Mouse (Mus musculus): ENCODE data around the gene Gm26657. TPM values are rescaled to one million over a fixed set of nuclear protein-coding genes. Genes with fewer than 3 reads are reported as not detected.

The Gm26657 gene
- total and polyA plus RNA-seq, 3 experiments: not detected

GRCm38 (mm10) chr4:56717932-56718331 is 21.9 kb upstream of the Gm26657 start:
- TF ChIP-seq EP300 (IDR thresholded peaks at IDR 0.05; ENCODE audit: insufficient read depth, low read depth, low read length): no peak
- Histone ChIP-seq H3K36me3 (ENCODE audit: control insufficient read depth, insufficient read depth, low read length) (no peaks in the 10 kb centered on the region), H3K9ac (ENCODE audit: low read depth, low read length) (no peak overlapping the region), H3K4me1 (ENCODE audit: control insufficient read depth, insufficient read depth, low read length) (peaks cover 1% of the 10 kb centered on the region; the same call in 1 of the 2 replicates), H3K79me2 (replicated peaks; ENCODE audit: control insufficient read depth, insufficient read depth, low read length) (no peaks in the 10 kb centered on the region), H3K4me3 (no peak overlapping the region), H3K27ac (no peak overlapping the region), H3K27me3 (ENCODE audit: control insufficient read depth, insufficient read depth, low read length) (no peaks in the 10 kb centered on the region)
- intact Hi-C loops (cut with DNase I): no loop called here
- 91% methylated on average over 3 of the region's 3 CpGs for WGBS
- DNase-seq: no peak

- TF ChIP-seq EP300 (IDR thresholded peaks at IDR 0.05; ENCODE audit: insufficient read depth, low read depth, low read length) (no peak), POLR2A (IDR thresholded peaks at IDR 0.05; ENCODE audit: insufficient read depth, low read depth, low read length) (no peak)
- Histone ChIP-seq H3K79me2 (replicated peaks; ENCODE audit: control insufficient read depth, insufficient read depth, low read length) (no peaks in the 10 kb centered on the region), H3K9ac (ENCODE audit: low read depth, low read length) (no peak overlapping the region), H3K27me3 (ENCODE audit: control insufficient read depth, insufficient read depth, low read length) (no peaks in the 10 kb centered on the region), H3K36me3 (ENCODE audit: control insufficient read depth, insufficient read depth, low read length) (no peaks in the 10 kb centered on the region), H3K27ac (peak overlapping the region; percentile 73), H3K4me3 (no peak overlapping the region), H3K4me1 (ENCODE audit: control insufficient read depth, insufficient read depth, low read length) (peaks cover 1% of the 10 kb centered on the region; the same call in 1 of the 2 replicates)
- WGBS: 55% methylated on average over 12 of the region's 12 CpGs
- no peak for DNase-seq
- intact Hi-C loops (cut with DNase I): no loop called here
Measured at GRCm38 (mm10) chr4:56718573-56719442, 21.1 kb upstream of the Gm26657 start.

- H3K4me3 ChIP-seq: no peak overlapping the region
- peaks cover 1% of the 10 kb centered on the region; the same call in 1 of the 2 replicates for H3K4me1 ChIP-seq (ENCODE audit: control insufficient read depth, insufficient read depth, low read length)
- no peaks in the 10 kb centered on the region for H3K79me2 ChIP-seq (replicated peaks; ENCODE audit: control insufficient read depth, insufficient read depth, low read length)
- H3K27ac ChIP-seq: peak overlapping the region; percentile 73
- H3K27me3 ChIP-seq (ENCODE audit: control insufficient read depth, insufficient read depth, low read length): no peaks in the 10 kb centered on the region
- TF ChIP-seq EP300 (IDR thresholded peaks at IDR 0.05; ENCODE audit: insufficient read depth, low read depth, low read length) (0 out of 2 replicates have a peak, but pooled peaks have one; percentile 26), POLR2A (IDR thresholded peaks at IDR 0.05; ENCODE audit: insufficient read depth, low read depth, low read length) (peak; percentile 43; the same call in 1 of the 2 replicates), CTCF (IDR thresholded peaks at IDR 0.05) (no peak)
- DNase-seq: no peak
- H3K36me3 ChIP-seq (ENCODE audit: control insufficient read depth, insufficient read depth, low read length): no peaks in the 10 kb centered on the region
- H3K9ac ChIP-seq (ENCODE audit: low read depth, low read length): no peak overlapping the region
- intact Hi-C loops (cut with DNase I): no loop called here
- WGBS: 28% methylated on average over 9 of the region's 9 CpGs
Measured at GRCm38 (mm10) chr4:56719456-56719855, 20.4 kb upstream of the Gm26657 start.

GRCm38 (mm10) chr4:56720403-56720802 is 19.5 kb upstream of the Gm26657 start:
- intact Hi-C loops (cut with DNase I): no loop called here
- Histone ChIP-seq H3K27ac (peak overlapping the region; percentile 56), H3K36me3 (ENCODE audit: control insufficient read depth, insufficient read depth, low read length) (no peaks in the 10 kb centered on the region), H3K4me1 (ENCODE audit: control insufficient read depth, insufficient read depth, low read length) (peaks cover 1% of the 10 kb centered on the region; the same call in 1 of the 2 replicates), H3K9ac (ENCODE audit: low read depth, low read length) (no peak overlapping the region), H3K79me2 (replicated peaks; ENCODE audit: control insufficient read depth, insufficient read depth, low read length) (no peaks in the 10 kb centered on the region), H3K4me3 (no peak overlapping the region), H3K27me3 (ENCODE audit: control insufficient read depth, insufficient read depth, low read length) (no peaks in the 10 kb centered on the region)
- no peak for DNase-seq
- WGBS: 35% methylated on average over 9 of the region's 9 CpGs
- TF ChIP-seq EP300 (IDR thresholded peaks at IDR 0.05; ENCODE audit: insufficient read depth, low read depth, low read length) (no peak), POLR2A (IDR thresholded peaks at IDR 0.05; ENCODE audit: insufficient read depth, low read depth, low read length) (no peak), CTCF (IDR thresholded peaks at IDR 0.05) (no peak)

- Histone ChIP-seq H3K79me2 (replicated peaks; ENCODE audit: control insufficient read depth, insufficient read depth, low read length) (no peaks in the 10 kb centered on the region), H3K9ac (ENCODE audit: low read depth, low read length) (no peak overlapping the region), H3K27me3 (ENCODE audit: control insufficient read depth, insufficient read depth, low read length) (no peaks in the 10 kb centered on the region), H3K4me1 (ENCODE audit: control insufficient read depth, insufficient read depth, low read length) (peaks cover 1% of the 10 kb centered on the region; the same call in 1 of the 2 replicates), H3K4me3 (no peak overlapping the region), H3K36me3 (ENCODE audit: control insufficient read depth, insufficient read depth, low read length) (no peaks in the 10 kb centered on the region), H3K27ac (no peak overlapping the region)
- TF ChIP-seq POLR2A (IDR thresholded peaks at IDR 0.05; ENCODE audit: insufficient read depth, low read depth, low read length) (no peak), CTCF (IDR thresholded peaks at IDR 0.05) (peak; percentile 66), EP300 (IDR thresholded peaks at IDR 0.05; ENCODE audit: insufficient read depth, low read depth, low read length) (no peak)
- intact Hi-C loops (cut with DNase I): no loop called here
- 34% methylated on average over 3 of the region's 3 CpGs for WGBS
- DNase-seq: no peak
Measured at GRCm38 (mm10) chr4:56721469-56721868, 18.4 kb upstream of the Gm26657 start.

- peaks cover 1% of the 10 kb centered on the region; the same call in 1 of the 2 replicates for H3K4me1 ChIP-seq (ENCODE audit: control insufficient read depth, insufficient read depth, low read length)
- no peaks in the 10 kb centered on the region for H3K27me3 ChIP-seq (ENCODE audit: control insufficient read depth, insufficient read depth, low read length)
- no peaks in the 10 kb centered on the region for H3K36me3 ChIP-seq (ENCODE audit: control insufficient read depth, insufficient read depth, low read length)
- no peaks in the 10 kb centered on the region for H3K79me2 ChIP-seq (replicated peaks; ENCODE audit: control insufficient read depth, insufficient read depth, low read length)
- no peak overlapping the region for H3K4me3 ChIP-seq
- no peak overlapping the region for H3K9ac ChIP-seq (ENCODE audit: low read depth, low read length)
- TF ChIP-seq EP300 (IDR thresholded peaks at IDR 0.05; ENCODE audit: insufficient read depth, low read depth, low read length): no peak
- no peak for TF ChIP-seq CTCF (IDR thresholded peaks at IDR 0.05)
- no peak for TF ChIP-seq POLR2A (IDR thresholded peaks at IDR 0.05; ENCODE audit: insufficient read depth, low read depth, low read length)
- WGBS: 53% methylated on average over 6 of the region's 6 CpGs
- no peak overlapping the region for H3K27ac ChIP-seq
- DNase-seq: no peak
- intact Hi-C loops (cut with DNase I): no loop called here
Measured at GRCm38 (mm10) chr4:56722346-56722745, 17.5 kb upstream of the Gm26657 start.

Measured in heart, adult 2 months (tissue).